Mouse (Mus musculus) embryonic facial prominence, embryonic 12.5 days (tissue): ENCODE data around the gene Ppara. TPM values are rescaled to one million over a fixed set of nuclear protein-coding genes. Genes with fewer than 3 reads are reported as not detected.

Source experiments
- ATAC-seq: fragments of 200-750 bp; cut with Nextera tagmentation; 2 replicates; pipeline ENCODE4 v1.8.0; 2017; ENCODE audit not compliant: insufficient number of reproducible peaks, insufficient read depth, low FRiP score, low TSS enrichment
- H3K27ac ChIP-seq: fragments of 300-500 bp; sonication (generic); 2 replicates; pipeline ENCODE4 v1.5.1; 2016; ENCODE audit warnings: mild to moderate bottlenecking
- H3K27me3 ChIP-seq: fragments of 300-500 bp; sonication (generic); 2 replicates; pipeline ENCODE4 v1.6.1; 2016; ENCODE audit warnings: mild to moderate bottlenecking, moderate library complexity
- H3K36me3 ChIP-seq: fragments of 300-500 bp; sonication (generic); 2 replicates; pipeline ENCODE4 v1.6.1; 2016; ENCODE audit warnings: mild to moderate bottlenecking
- H3K4me1 ChIP-seq: fragments of 300-500 bp; sonication (generic); 2 replicates; pipeline ENCODE4 v1.6.1; 2016
- H3K4me2 ChIP-seq: fragments of 300-500 bp; sonication (generic); replicated peaks from 2 replicates; pipeline ENCODE4 v1.6.1; 2016; ENCODE audit warnings: mild to moderate bottlenecking, moderate library complexity
- H3K4me3 ChIP-seq: fragments of 300-500 bp; sonication (generic); 2 replicates; pipeline ENCODE4 v1.5.1; 2016; ENCODE audit warnings: mild to moderate bottlenecking
- H3K9ac ChIP-seq: fragments of 300-500 bp; sonication (generic); 2 replicates; pipeline ENCODE4 v1.6.1; 2016; ENCODE audit warnings: mild to moderate bottlenecking, moderate library complexity
- H3K9me3 ChIP-seq: fragments of 300-500 bp; sonication (generic); 2 replicates; pipeline ENCODE4 v1.6.1; 2016; ENCODE audit warnings: mild to moderate bottlenecking, moderate library complexity
- WGBS: fragments of 180-500 bp; shearing (Covaris S2); methylation state at CpG from one replicate; pipeline ENCODE4 v1.1.7; 2016; 5-methylcytosine and 5-hydroxymethylcytosine counted together
- polyA plus RNA-seq: library from polyadenylated mRNA; unstranded; fragments of >200 nt; fragmentation: Nextera tagmentation; extraction: Ambion mirVana; gene quantifications from 2 replicates; pipeline ENCODE4 v1.2.1, GENCODE M21; 2016

Ppara gene
- polyA plus RNA-seq, 1 experiment from 2014 or later: 2.2 TPM

GRCm38 (mm10) chr15:85786711-85787110 lies 51.9 kb downstream of the Ppara start:
- Histone ChIP-seq H3K36me3 (no peaks in the 10 kb centered on the region), H3K9ac (no peak overlapping the region), H3K4me1 (no peaks in the 10 kb centered on the region), H3K9me3 (no peaks in the 10 kb centered on the region), H3K4me2 (no peak overlapping the region), H3K27ac (no peak overlapping the region), H3K4me3 (no peak overlapping the region), H3K27me3 (no peaks in the 10 kb centered on the region)
- WGBS: 84% methylated on average over 5 of the region's 5 CpGs
- no peak for ATAC-seq

GRCm38 (mm10) chr15:85787482-85787881 lies 52.7 kb downstream of the Ppara start:
- Histone ChIP-seq H3K9me3 (no peaks in the 10 kb centered on the region), H3K36me3 (no peaks in the 10 kb centered on the region), H3K4me1 (no peaks in the 10 kb centered on the region), H3K9ac (no peak overlapping the region), H3K27me3 (no peaks in the 10 kb centered on the region), H3K4me3 (no peak overlapping the region), H3K27ac (no peak overlapping the region), H3K4me2 (no peak overlapping the region)
- ATAC-seq: no peak
- WGBS: 91% methylated on average over 6 of the region's 6 CpGs

GRCm38 (mm10) chr15:85788051-85788450 lies 53.3 kb downstream of the Ppara start:
- H3K9me3 ChIP-seq: no peaks in the 10 kb centered on the region
- ATAC-seq: no peak
- H3K4me2 ChIP-seq: no peak overlapping the region
- no peak overlapping the region for H3K4me3 ChIP-seq
- H3K27ac ChIP-seq: no peak overlapping the region
- H3K9ac ChIP-seq: no peak overlapping the region
- H3K27me3 ChIP-seq: no peaks in the 10 kb centered on the region
- H3K4me1 ChIP-seq: no peaks in the 10 kb centered on the region
- no peaks in the 10 kb centered on the region for H3K36me3 ChIP-seq
- WGBS: 84% methylated on average over 4 of the region's 4 CpGs

- no peak overlapping the region for H3K9ac ChIP-seq
- WGBS: 76% methylated on average over 16 of the region's 16 CpGs
- H3K4me1 ChIP-seq: no peaks in the 10 kb centered on the region
- ATAC-seq: no peak
- H3K27ac ChIP-seq: no peak overlapping the region
- H3K4me2 ChIP-seq: no peak overlapping the region
- H3K27me3 ChIP-seq: no peaks in the 10 kb centered on the region
- H3K4me3 ChIP-seq: no peak overlapping the region
- H3K36me3 ChIP-seq: no peaks in the 10 kb centered on the region
- H3K9me3 ChIP-seq: no peaks in the 10 kb centered on the region
These were observed 53.9 kb downstream of the Ppara start for GRCm38 (mm10) chr15:85788633-85789032.

GRCm38 (mm10) chr15:85791449-85791848 lies 56.7 kb downstream of the Ppara start:
- WGBS: 86% methylated on average over 4 of the region's 4 CpGs
- H3K36me3 ChIP-seq: no peaks in the 10 kb centered on the region
- no peak overlapping the region for H3K9ac ChIP-seq
- H3K4me1 ChIP-seq: no peaks in the 10 kb centered on the region
- H3K4me2 ChIP-seq: no peak overlapping the region
- no peaks in the 10 kb centered on the region for H3K27me3 ChIP-seq
- H3K9me3 ChIP-seq: no peaks in the 10 kb centered on the region
- ATAC-seq: no peak
- H3K27ac ChIP-seq: no peak overlapping the region
- H3K4me3 ChIP-seq: no peak overlapping the region

GRCm38 (mm10) chr15:85792819-85793218 lies 58.0 kb downstream of the Ppara start:
- Histone ChIP-seq H3K4me2 (no peak overlapping the region), H3K4me3 (no peak overlapping the region), H3K36me3 (no peaks in the 10 kb centered on the region), H3K4me1 (no peaks in the 10 kb centered on the region), H3K9ac (no peak overlapping the region), H3K27me3 (no peaks in the 10 kb centered on the region), H3K27ac (no peak overlapping the region), H3K9me3 (no peaks in the 10 kb centered on the region)
- WGBS: 85% methylated on average over 1 of the region's 1 CpGs
- no peak for ATAC-seq

GRCm38 (mm10) chr15:85795516-85795915 lies 60.7 kb downstream of the Ppara start:
- Histone ChIP-seq H3K27me3 (no peaks in the 10 kb centered on the region), H3K4me3 (no peak overlapping the region), H3K4me2 (no peak overlapping the region), H3K36me3 (no peaks in the 10 kb centered on the region), H3K4me1 (no peaks in the 10 kb centered on the region), H3K9me3 (no peaks in the 10 kb centered on the region), H3K9ac (no peak overlapping the region), H3K27ac (no peak overlapping the region)
- no peak for ATAC-seq
- WGBS: 82% methylated on average over 6 of the region's 6 CpGs

- H3K9me3 ChIP-seq: no peaks in the 10 kb centered on the region
- no peak overlapping the region for H3K9ac ChIP-seq
- no peaks in the 10 kb centered on the region for H3K27me3 ChIP-seq
- H3K36me3 ChIP-seq: no peaks in the 10 kb centered on the region
- no peak for ATAC-seq
- no peaks in the 10 kb centered on the region for H3K4me1 ChIP-seq
- no peak overlapping the region for H3K27ac ChIP-seq
- WGBS: 92% methylated on average over 8 of the region's 8 CpGs
- H3K4me2 ChIP-seq: no peak overlapping the region
- H3K4me3 ChIP-seq: no peak overlapping the region
These were observed 63.9 kb downstream of the Ppara start for GRCm38 (mm10) chr15:85798676-85799075.

GRCm38 (mm10) chr15:85802931-85803330 lies 68.1 kb downstream of the Ppara start:
- no peaks in the 10 kb centered on the region for H3K27me3 ChIP-seq
- no peak overlapping the region for H3K4me2 ChIP-seq
- no peaks in the 10 kb centered on the region for H3K9me3 ChIP-seq
- ATAC-seq: no peak
- no peaks in the 10 kb centered on the region for H3K4me1 ChIP-seq
- no peak overlapping the region for H3K4me3 ChIP-seq
- no peak overlapping the region for H3K27ac ChIP-seq
- H3K36me3 ChIP-seq: no peaks in the 10 kb centered on the region
- H3K9ac ChIP-seq: no peak overlapping the region
- 83% methylated on average over 2 of the region's 2 CpGs for whole genome bisulfite sequencing

- Histone ChIP-seq H3K36me3 (no peaks in the 10 kb centered on the region), H3K4me1 (peaks cover 6% of the 10 kb centered on the region; the same call in 1 of the 2 replicates), H3K9me3 (no peaks in the 10 kb centered on the region), H3K27me3 (no peaks in the 10 kb centered on the region), H3K4me2 (no peak overlapping the region), H3K4me3 (no peak overlapping the region), H3K9ac (no peak overlapping the region), H3K27ac (no peak overlapping the region)
- 84% methylated on average over 4 of the region's 4 CpGs for WGBS
- ATAC-seq: no peak
These were observed 72.1 kb downstream of the Ppara start for GRCm38 (mm10) chr15:85806886-85807285.

GRCm38 (mm10) chr15:85807404-85807803 lies 72.6 kb downstream of the Ppara start:
- Histone ChIP-seq H3K9ac (no peak overlapping the region), H3K4me2 (no peak overlapping the region), H3K9me3 (no peaks in the 10 kb centered on the region), H3K27me3 (no peaks in the 10 kb centered on the region), H3K4me3 (no peak overlapping the region), H3K4me1 (peaks cover 6% of the 10 kb centered on the region; the same call in 1 of the 2 replicates), H3K27ac (no peak overlapping the region), H3K36me3 (no peaks in the 10 kb centered on the region)
- ATAC-seq: no peak
- 76% methylated on average over 4 of the region's 4 CpGs for WGBS

GRCm38 (mm10) chr15:85808031-85808430 lies 73.2 kb downstream of the Ppara start:
- H3K36me3 ChIP-seq: no peaks in the 10 kb centered on the region
- H3K4me2 ChIP-seq: no peak overlapping the region
- no peak overlapping the region for H3K9ac ChIP-seq
- WGBS: 74% methylated on average over 6 of the region's 6 CpGs
- no peaks in the 10 kb centered on the region for H3K27me3 ChIP-seq
- ATAC-seq: no peak
- H3K4me1 ChIP-seq: peaks cover 6% of the 10 kb centered on the region; the same call in 1 of the 2 replicates
- no peaks in the 10 kb centered on the region for H3K9me3 ChIP-seq
- no peak overlapping the region for H3K4me3 ChIP-seq
- no peak overlapping the region for H3K27ac ChIP-seq

GRCm38 (mm10) chr15:85808434-85808833 lies 73.7 kb downstream of the Ppara start:
- WGBS: 58% methylated on average over 8 of the region's 8 CpGs
- Histone ChIP-seq H3K36me3 (no peaks in the 10 kb centered on the region), H3K4me2 (no peak overlapping the region), H3K27me3 (no peaks in the 10 kb centered on the region), H3K4me3 (no peak overlapping the region), H3K4me1 (peaks cover 6% of the 10 kb centered on the region; the same call in 1 of the 2 replicates), H3K9me3 (no peaks in the 10 kb centered on the region), H3K27ac (no peak overlapping the region), H3K9ac (no peak overlapping the region)
- ATAC-seq: no peak
